Mouse (Mus musculus): Measurements from ENCODE around the gene Cnih1.
"Not testable (repeated sequence)": the region's sequence is repeated elsewhere in the genome, so short reads cannot be mapped to it uniquely, and the experiment has no call there.

The Cnih1 gene

GRCm38 (mm10) chr14:46787787-46788504 lies at the start of gene Cnih1:
Cnih1 (minus strand) TSS chr14:46788411.
- peak; percentile 80 for DNase-seq (ENCODE audit: low read depth, low spot score)

- DNase-seq (ENCODE audit: low read depth, low spot score), result no peak
Measured at GRCm38 (mm10) chr14:46832354-46833272, 44.4 kb upstream of the Cnih1 start.

- DNase-seq (ENCODE audit: low read depth, low spot score), result peak; percentile 91
Measured at GRCm38 (mm10) chr14:46831837-46832333, 43.7 kb upstream of the Cnih1 start, which contains the start of gene Cgrrf1. Cgrrf1 (plus strand) TSS chr14:46832125.

GRCm38 (mm10) chr14:46831295-46831694 lies 43.1 kb upstream of the Cnih1 start:
- no peak for DNase-seq (ENCODE audit: low read depth, low spot score)

- DNase-seq (ENCODE audit: low read depth, low spot score), result no peak
Measured at GRCm38 (mm10) chr14:46827430-46827829, 39.2 kb upstream of the Cnih1 start.

GRCm38 (mm10) chr14:46823996-46824395 lies 35.8 kb upstream of the Cnih1 start:
- DNase-seq (ENCODE audit: low read depth, low spot score), result no peak

- DNase-seq (ENCODE audit: low read depth, low spot score), result peak; percentile 83
Measured at GRCm38 (mm10) chr14:46821873-46822716, 33.9 kb upstream of the Cnih1 start, which contains the start of gene Gmfb. Gmfb (minus strand) TSS chr14:46822242.

- DNase-seq (ENCODE audit: low read depth, low spot score), result peak; percentile 8
Measured at GRCm38 (mm10) chr14:46821271-46821872, 33.2 kb upstream of the Cnih1 start.

GRCm38 (mm10) chr14:46819961-46820360 lies 31.8 kb upstream of the Cnih1 start:
- DNase-seq (ENCODE audit: low read depth, low spot score), result not testable (repeated sequence)

- no peak for DNase-seq (ENCODE audit: low read depth, low spot score)
Measured at GRCm38 (mm10) chr14:46818743-46819142, 30.5 kb upstream of the Cnih1 start.

- no peak for DNase-seq (ENCODE audit: low read depth, low spot score)
Measured at GRCm38 (mm10) chr14:46816916-46817622, 28.9 kb upstream of the Cnih1 start.

GRCm38 (mm10) chr14:46815640-46816039 lies 27.4 kb upstream of the Cnih1 start:
- DNase-seq (ENCODE audit: low read depth, low spot score), result no peak

GRCm38 (mm10) chr14:46807927-46808326 lies 19.7 kb upstream of the Cnih1 start:
- no peak for DNase-seq (ENCODE audit: low read depth, low spot score)

GRCm38 (mm10) chr14:46806186-46806585 lies 18.0 kb upstream of the Cnih1 start:
- DNase-seq (ENCODE audit: low read depth, low spot score), result no peak

- no peak for DNase-seq (ENCODE audit: low read depth, low spot score)
Measured at GRCm38 (mm10) chr14:46803791-46804190, 15.6 kb upstream of the Cnih1 start.

- DNase-seq (ENCODE audit: low read depth, low spot score), result no peak
Measured at GRCm38 (mm10) chr14:46803259-46803658, 15.0 kb upstream of the Cnih1 start.

GRCm38 (mm10) chr14:46800684-46801345 lies 12.6 kb upstream of the Cnih1 start:
- DNase-seq (ENCODE audit: low read depth, low spot score), result no peak

GRCm38 (mm10) chr14:46794157-46794556 lies 5.9 kb upstream of the Cnih1 start:
- DNase-seq (ENCODE audit: low read depth, low spot score), result no peak

GRCm38 (mm10) chr14:46790723-46791122 lies 2.5 kb upstream of the Cnih1 start:
- DNase-seq (ENCODE audit: low read depth, low spot score), result no peak

- DNase-seq (ENCODE audit: low read depth, low spot score), result no peak
Measured at GRCm38 (mm10) chr14:46790303-46790702, 2.1 kb upstream of the Cnih1 start.
